Mouse (Mus musculus) liver, embryonic 14 days (tissue): Measurements from ENCODE around the gene Vmn1r14. TPM values are rescaled to one million over a fixed set of nuclear protein-coding genes. Genes with fewer than 3 reads are reported as not detected.

ENCODE experiments used
- polyA plus RNA-seq: library from polyadenylated mRNA; depleted of rRNA; stranded (reverse); fragments of >200 nt; gene quantifications from 2 replicates; pipeline ENCODE4 v1.2.3, GENCODE M21; 2012; rRNA removed

The Vmn1r14 gene
- polyA plus RNA-seq, result not detected in 2 replicates

GRCm38 (mm10) chr6:57231386-57231785, at the start of gene Vmn1r14:
Gene Vmn1r14, plus strand, starts transcription at chr6:57231686.

GRCm38 (mm10) chr6:57202990-57203389, 28.5 kb upstream of the Vmn1r14 start, which contains the start of gene Vmn1r13:
Gene Vmn1r13, plus strand, starts transcription at chr6:57203290.

GRCm38 (mm10) chr6:57257652-57258051, 26.2 kb downstream of the Vmn1r14 start, which contains the start of gene Vmn1r15:
Gene Vmn1r15, plus strand, starts transcription at chr6:57257952.

Other genes starting within 250 kb of the Vmn1r14 start
- not detected in 2 replicates for gene Vmn1r6, start 234.4 kb upstream of the Vmn1r14 start, polyA plus RNA-seq
- not detected in 2 replicates for gene Vmn1r7, start 206.4 kb upstream of the Vmn1r14 start, polyA plus RNA-seq
- not detected in 2 replicates for gene Vmn1r8, start 199.4 kb upstream of the Vmn1r14 start, polyA plus RNA-seq
- not detected in 2 replicates for gene Vmn1r9, start 164.9 kb upstream of the Vmn1r14 start, polyA plus RNA-seq
- gene Vmn1r10, start 122.2 kb upstream of the Vmn1r14 start, polyA plus RNA-seq, result not detected in 2 replicates
- not detected in 2 replicates for gene Vmn1r11, start 98.2 kb upstream of the Vmn1r14 start, polyA plus RNA-seq
- gene Vmn1r12, start 74.8 kb upstream of the Vmn1r14 start, polyA plus RNA-seq, result not detected in 2 replicates
- not detected in 2 replicates for gene Vmn1r13, start 28.4 kb upstream of the Vmn1r14 start, polyA plus RNA-seq
- not detected in 2 replicates for gene Vmn1r15, start 26.3 kb downstream of the Vmn1r14 start, polyA plus RNA-seq
- not detected in 2 replicates for gene Vmn1r16, start 97.8 kb downstream of the Vmn1r14 start, polyA plus RNA-seq
- gene Vmn1r17, start 132.0 kb downstream of the Vmn1r14 start, polyA plus RNA-seq, result not detected in 2 replicates
- gene Vmn1r18, start 164.1 kb downstream of the Vmn1r14 start, polyA plus RNA-seq, result not detected in 2 replicates
- not detected in 2 replicates for gene Vmn1r19, start 172.1 kb downstream of the Vmn1r14 start, polyA plus RNA-seq
- gene Vmn1r20, start 197.2 kb downstream of the Vmn1r14 start, polyA plus RNA-seq, result not detected in 2 replicates